Mouse (Mus musculus): ENCODE measurements at regions not wholly inside any gene's neighbourhood (a gene's known extent, or its start where the extent isn't known, plus 50 kb on each side); places are given as distances from the start of the nearest gene placed in this dataset.

DNA sequence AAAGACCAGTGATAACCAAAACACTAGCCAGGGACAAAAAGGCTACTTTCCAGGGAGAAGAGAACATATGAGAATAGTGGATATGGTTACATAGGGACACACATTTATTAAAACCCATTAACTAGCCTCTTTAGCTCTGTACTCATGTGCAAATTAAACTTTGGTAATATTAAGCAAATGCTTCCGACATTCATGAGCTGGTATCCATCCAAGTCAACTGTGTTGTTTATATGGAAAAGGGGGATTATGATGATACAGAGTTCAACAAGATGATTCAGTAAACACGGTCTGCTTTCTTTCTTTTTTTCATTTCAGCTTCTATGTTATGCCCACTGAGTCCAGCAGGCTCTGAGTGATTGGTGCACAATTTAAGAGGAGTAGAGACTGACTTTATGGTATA, 65.2 kb upstream of the Glis3 start:
- no peak for TF ChIP-seq CTCF (IDR thresholded peaks at IDR 0.05; ENCODE audit: insufficient read depth, low read depth, low read length)
- no peak for TF ChIP-seq POLR2A (IDR thresholded peaks at IDR 0.05; ENCODE audit: insufficient read depth, low read depth, low read length)
